ENCODE assay signal across 17 mouse cellular contexts in the genomic region with DNA sequence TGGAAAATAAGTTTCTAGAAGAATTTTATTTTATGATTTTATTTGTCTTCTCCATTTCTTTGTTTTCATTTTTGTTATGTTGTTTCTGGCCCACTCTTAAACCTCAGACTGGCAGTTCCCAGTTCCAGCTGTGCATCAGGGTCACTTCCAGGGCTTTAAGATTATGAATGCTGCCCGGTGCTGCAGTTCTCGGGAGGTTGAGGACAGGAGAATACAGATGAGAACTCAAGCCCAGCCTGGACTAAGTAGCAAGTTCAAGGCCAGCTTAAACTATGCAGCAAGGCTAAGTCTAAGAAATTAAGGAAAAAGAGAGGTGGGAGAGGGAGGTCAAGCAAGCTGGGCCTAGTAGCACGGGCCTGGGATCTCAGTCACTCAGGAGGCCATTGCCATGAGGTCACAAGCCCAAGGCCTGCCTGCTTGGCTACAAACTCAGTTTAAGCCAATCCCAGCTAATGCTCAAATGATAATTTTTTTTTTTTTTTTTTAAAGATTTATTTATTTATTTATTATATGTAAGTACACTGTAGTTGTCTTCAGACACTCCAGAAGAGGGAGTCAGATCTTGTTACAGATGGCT. TPM values are rescaled to one million over a fixed set of nuclear protein-coding genes. Genes with fewer than 3 reads are reported as not detected.
DNase-seq lines count a peak whose midpoint lies in the region; ATAC-seq and TF ChIP-seq lines count a peak whose summit lies in the region.
"Had no signal": no experiment of that assay in that cellular context is flagged by ENCODE, and none has a peak within 500 bp of the region (broad histone marks: within the 10 kb centered on the region; RNA-seq: fewer than 3 reads in every experiment).

No protein-coding gene starts in this region.

- H3K9me3 ChIP-seq in liver, embryonic 11.5 days (ENCODE audit: control insufficient read depth, low read length): no peaks in the 10 kb centered on the region
- H3K9me3 ChIP-seq in liver, embryonic 13.5 days (replicated peaks): no peaks in the 10 kb centered on the region
- H3K9me3 ChIP-seq: neural tube, embryonic 13.5 days had no signal

- no peak for TF ChIP-seq EP300 in heart, adult 2 months (IDR thresholded peaks at IDR 0.05; ENCODE audit: insufficient read depth, low read depth, low read length)

- no peak for DNase-seq in heart, adult 2 months
- no peak for DNase-seq in heart, postnatal 4 days
- no peak for DNase-seq in liver, embryonic 11.5 days (ENCODE audit: low spot score)
- no peak for DNase-seq in liver
- DNase-seq in adrenal gland, postnatal 10 days: peak; percentile 28
- no peak for DNase-seq in liver, embryonic 13.5 days
- DNase-seq in cerebellum, postnatal 36 days: no peak
- no peak for DNase-seq in natural killer cell, adult 2 months (ENCODE audit: low spot score in 2 of 2)
- DNase-seq: B cell, adult 2 months; cerebellum, adult 8-10 months; gastrocnemius, postnatal 14 days; kidney, postnatal 14 days; midbrain, embryonic 14.5 days; thymus, postnatal 36 days had no signal

- H3K27me3 ChIP-seq in heart, adult 2 months (ENCODE audit: control insufficient read depth, insufficient read depth, low read length): no peaks in the 10 kb centered on the region
- H3K27me3 ChIP-seq in liver, embryonic 11.5 days (replicated peaks; ENCODE audit: control insufficient read depth, insufficient read depth, low read length): no peaks in the 10 kb centered on the region
- no peaks in the 10 kb centered on the region for H3K27me3 ChIP-seq in liver, embryonic 13.5 days
- H3K27me3 ChIP-seq: neural tube, embryonic 13.5 days had no signal

- H3K9ac ChIP-seq in heart, adult 2 months (ENCODE audit: low read depth, low read length): no peak overlapping the region
- H3K9ac ChIP-seq in liver, embryonic 11.5 days (ENCODE audit: low read depth, low read length): peak overlapping the region; percentile 60; the same call in 1 of the 2 replicates
- peak overlapping the region; percentile 99 for H3K9ac ChIP-seq in liver, embryonic 13.5 days
- H3K9ac ChIP-seq: neural tube, embryonic 13.5 days had no signal

- H3K4me3 ChIP-seq in heart, adult 2 months: 0 out of 2 replicates have a peak overlapping the region, but pooled peaks have one; percentile 20
- H3K4me3 ChIP-seq in liver, embryonic 11.5 days (ENCODE audit: low read depth, low read length): peak overlapping the region; percentile 33
- H3K4me3 ChIP-seq in liver, embryonic 13.5 days (replicated peaks): peak overlapping the region; percentile 51
- H3K4me3 ChIP-seq: neural tube, embryonic 13.5 days had no signal

- no peak for TF ChIP-seq CTCF in heart, adult 2 months (IDR thresholded peaks at IDR 0.05)

- WGBS in heart, adult 2 months: 24% methylated on average over 3 of the region's 3 CpGs
- 46% methylated on average over 3 of the region's 3 CpGs for WGBS in liver, embryonic 11.5 days
- 19% methylated on average over 3 of the region's 3 CpGs for WGBS in liver, embryonic 13.5 days (ENCODE audit: insufficient replicate concordance)

- peaks cover 31% of the 10 kb centered on the region for H3K4me1 ChIP-seq in heart, adult 2 months (ENCODE audit: control insufficient read depth, insufficient read depth, low read length)
- H3K4me1 ChIP-seq in liver, embryonic 11.5 days (replicated peaks; ENCODE audit: control insufficient read depth, insufficient read depth, low read length): peaks cover 64% of the 10 kb centered on the region
- peaks cover 88% of the 10 kb centered on the region for H3K4me1 ChIP-seq in liver, embryonic 13.5 days (replicated peaks)

- intact Hi-C loops in heart, adult 2 months (cut with DNase I): no loop called here

- H3K36me3 ChIP-seq in heart, adult 2 months (ENCODE audit: control insufficient read depth, insufficient read depth, low read length): peaks cover 27% of the 10 kb centered on the region
- peaks cover 11% of the 10 kb centered on the region for H3K36me3 ChIP-seq in liver, embryonic 11.5 days (ENCODE audit: control insufficient read depth, insufficient read depth, low read length)
- H3K36me3 ChIP-seq in liver, embryonic 13.5 days: peaks cover 66% of the 10 kb centered on the region

- peaks cover 16% of the 10 kb centered on the region for H3K79me2 ChIP-seq in heart, adult 2 months (replicated peaks; ENCODE audit: control insufficient read depth, insufficient read depth, low read length)

- TF ChIP-seq POLR2A in heart, adult 2 months (IDR thresholded peaks at IDR 0.05; ENCODE audit: insufficient read depth, low read depth, low read length): no peak

- peak overlapping the region; percentile 84 for H3K27ac ChIP-seq in heart, adult 2 months
- H3K27ac ChIP-seq in liver, embryonic 11.5 days (ENCODE audit: low read depth, low read length): peak overlapping the region; percentile 97
- peak overlapping the region; percentile 100 for H3K27ac ChIP-seq in liver, embryonic 13.5 days
- H3K27ac ChIP-seq: hindbrain, postnatal 0 days; neural tube, embryonic 13.5 days had no signal

- ATAC-seq in liver, embryonic 11.5 days (replicated peaks; ENCODE audit: low FRiP score): no peak; the same call in 1 of the 2 replicates
- ATAC-seq in liver, embryonic 13.5 days (ENCODE audit: low read depth): peak; percentile 39
- ATAC-seq: forebrain, embryonic 14.5 days; hindbrain, postnatal 0 days had no signal

- peak overlapping the region; percentile 61 for H3K4me2 ChIP-seq in liver, embryonic 11.5 days
- peak overlapping the region; percentile 70 for H3K4me2 ChIP-seq in liver, embryonic 13.5 days

RNA-seq across cellular contexts. Expression of gene Rnf10, which starts 5.1 kb away (rescaled TPM):
- 100 to 1,000 TPM; 391 to 397 TPM for total RNA-seq in heart, adult 2 months (2021)
- polyA plus RNA-seq in heart, adult 2 months (2012; rRNA removed): 175 and 205 TPM in 2 replicates
- total RNA-seq in heart, postnatal 4 days (2021): 100 to 1,000 TPM; 277 to 284 TPM
- polyA plus RNA-seq in liver, embryonic 11.5 days (2014; fragmentation: Nextera tagmentation; extraction: Ambion mirVana): 72.2 and 76.8 TPM in 2 replicates
- total RNA-seq in adrenal gland, postnatal 10 days (2021): 100 to 1,000 TPM; 228 to 254 TPM
- 122 and 126 TPM in 2 replicates for polyA plus RNA-seq in liver, embryonic 13.5 days (2015; fragmentation: Nextera tagmentation; extraction: Ambion mirVana)

RNA-seq across cellular contexts. Expression of gene Coq5, which starts 11.9 kb away (rescaled TPM):
- total RNA-seq in heart, adult 2 months (2021): 100 to 1,000 TPM; 140 to 146 TPM
- 57.1 and 84.0 TPM in 2 replicates for polyA plus RNA-seq in heart, adult 2 months (2012; rRNA removed)
- total RNA-seq in heart, postnatal 4 days (2021): 100 to 1,000 TPM; 113 to 117 TPM
- polyA plus RNA-seq in liver, embryonic 11.5 days (2014; fragmentation: Nextera tagmentation; extraction: Ambion mirVana): 62.7 and 67.9 TPM in 2 replicates
- total RNA-seq in adrenal gland, postnatal 10 days (2021): 100 to 1,000 TPM in 1 of 2 experiments, 10 to 100 TPM in 1; 90.7 to 114 TPM
- 38.1 and 42.0 TPM in 2 replicates for polyA plus RNA-seq in liver, embryonic 13.5 days (2015; fragmentation: Nextera tagmentation; extraction: Ambion mirVana)

RNA-seq across cellular contexts. Expression of gene Pop5, which starts 31.9 kb away (rescaled TPM):
- total RNA-seq in heart, adult 2 months (2021): 10 to 100 TPM; 32.2 to 38.1 TPM
- 36.2 and 43.8 TPM in 2 replicates for polyA plus RNA-seq in heart, adult 2 months (2012; rRNA removed)
- 10 to 100 TPM; 21.1 to 26.1 TPM for total RNA-seq in heart, postnatal 4 days (2021)
- 171 and 181 TPM in 2 replicates for polyA plus RNA-seq in liver, embryonic 11.5 days (2014; fragmentation: Nextera tagmentation; extraction: Ambion mirVana)
- total RNA-seq in adrenal gland, postnatal 10 days (2021): 10 to 100 TPM; 86.6 to 97.6 TPM
- 120 and 127 TPM in 2 replicates for polyA plus RNA-seq in liver, embryonic 13.5 days (2015; fragmentation: Nextera tagmentation; extraction: Ambion mirVana)

RNA-seq across cellular contexts. Expression of gene Dynll1, which starts 33.2 kb away (rescaled TPM):
- 10 to 100 TPM; 65.1 to 85.6 TPM for total RNA-seq in heart, adult 2 months (2021)
- 65.2 and 83.8 TPM in 2 replicates for polyA plus RNA-seq in heart, adult 2 months (2012; rRNA removed)
- total RNA-seq in heart, postnatal 4 days (2021): 100 to 1,000 TPM; 318 to 355 TPM
- 1,214 and 1,307 TPM in 2 replicates for polyA plus RNA-seq in liver, embryonic 11.5 days (2014; fragmentation: Nextera tagmentation; extraction: Ambion mirVana)
- total RNA-seq in adrenal gland, postnatal 10 days (2021): 100 to 1,000 TPM; 243 to 258 TPM
- polyA plus RNA-seq in liver, embryonic 13.5 days (2015; fragmentation: Nextera tagmentation; extraction: Ambion mirVana): 744 and 768 TPM in 2 replicates

RNA-seq across cellular contexts. Expression of gene Srsf9, which starts 59.4 kb away (rescaled TPM):
- 10 to 100 TPM; 14.9 to 16.1 TPM for total RNA-seq in heart, adult 2 months (2021)
- 11.8 and 15.3 TPM in 2 replicates for polyA plus RNA-seq in heart, adult 2 months (2012; rRNA removed)
- 10 to 100 TPM; 39.1 to 42.4 TPM for total RNA-seq in heart, postnatal 4 days (2021)
- polyA plus RNA-seq in liver, embryonic 11.5 days (2014; fragmentation: Nextera tagmentation; extraction: Ambion mirVana): 261 and 275 TPM in 2 replicates
- total RNA-seq in adrenal gland, postnatal 10 days (2021): 10 to 100 TPM; 67.1 to 70.7 TPM
- polyA plus RNA-seq in liver, embryonic 13.5 days (2015; fragmentation: Nextera tagmentation; extraction: Ambion mirVana): 130 and 143 TPM in 2 replicates
